Mouse (Mus musculus): Measurements from ENCODE around the gene H2afz.
"Not testable (repeated sequence)": the region's sequence is repeated elsewhere in the genome, so short reads cannot be mapped to it uniquely, and the experiment has no call there.

H2afz gene

DNA sequence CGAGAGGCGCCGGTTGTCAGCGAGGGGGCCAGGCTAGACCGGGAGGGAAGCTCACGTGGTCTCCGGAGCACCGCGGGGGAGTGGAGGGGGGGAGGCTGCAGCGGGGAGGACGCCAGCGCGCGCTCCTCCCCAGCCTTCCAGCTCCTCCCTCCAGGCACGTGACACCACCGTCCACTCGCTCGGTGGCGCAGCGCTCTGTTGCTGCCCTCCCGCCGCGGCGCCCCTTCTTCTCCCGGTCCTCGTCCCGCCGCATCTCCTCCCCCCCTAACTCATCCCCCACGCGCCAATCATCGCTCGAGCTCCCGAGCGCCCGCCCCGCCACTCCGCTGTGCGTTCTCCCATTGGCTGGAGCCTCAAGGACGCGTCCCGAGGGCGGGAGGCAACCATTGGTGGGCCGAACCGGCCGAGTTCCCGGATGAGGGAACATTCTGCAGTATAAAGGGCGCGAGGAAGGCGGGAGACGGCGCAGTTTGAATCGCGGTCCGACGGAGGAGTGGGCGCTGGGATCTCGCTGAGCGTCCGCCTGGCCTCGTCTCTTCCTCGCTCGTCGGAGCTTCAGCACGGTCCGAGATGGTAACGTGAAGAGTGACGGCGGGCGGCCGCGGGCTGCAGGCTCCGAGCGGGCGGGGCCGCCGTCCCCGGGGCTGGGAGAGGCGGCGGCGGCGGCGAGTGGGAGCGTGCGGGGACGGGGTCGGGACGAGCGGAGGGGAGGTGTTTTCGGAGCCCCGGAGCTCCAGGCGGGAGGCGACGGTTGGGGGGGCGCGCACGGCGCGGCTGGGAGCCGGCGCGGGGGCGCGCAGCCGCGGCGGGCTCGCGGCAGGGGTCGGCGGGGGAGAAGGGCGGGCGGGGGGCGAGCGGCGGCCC, at the start of gene H2afz:
TSS of gene H2afz (plus strand) at position 364 of the 864 bp plus-strand sequence.
- peak; percentile 100 for DNase-seq

DNA sequence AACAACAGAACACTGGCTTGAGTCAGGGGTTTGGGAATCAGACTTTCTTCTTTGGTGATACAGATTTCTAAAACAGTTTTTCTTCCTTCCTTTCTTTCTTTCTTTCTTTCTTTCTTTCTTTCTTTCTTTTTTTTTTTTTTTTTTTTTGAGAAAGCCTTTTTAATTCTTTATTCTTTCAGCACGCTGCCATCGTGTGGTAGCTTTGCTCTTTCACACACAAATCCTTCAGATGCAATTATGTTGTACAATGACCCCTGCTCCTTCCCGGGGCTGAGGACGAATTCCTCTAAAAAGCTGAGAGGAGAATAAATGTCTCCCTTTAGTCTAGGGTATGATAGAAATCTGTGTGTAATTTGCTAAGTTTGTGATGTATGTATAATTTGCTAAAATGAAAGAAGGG, 45.6 kb upstream of the H2afz start:
- peak; percentile 36 for DNase-seq

GRCm38 (mm10) chr3:137820688-137821467, 43.4 kb upstream of the H2afz start:
- DNase-seq: no peak

- DNase-seq: no peak
Observed at GRCm38 (mm10) chr3:137823317-137823716, 41.0 kb upstream of the H2afz start.

GRCm38 (mm10) chr3:137827678-137828077, 36.6 kb upstream of the H2afz start:
- DNase-seq: peak; percentile 44

- no peak for DNase-seq
Observed at GRCm38 (mm10) chr3:137831156-137831555, 33.1 kb upstream of the H2afz start.

- no peak for DNase-seq
Observed at GRCm38 (mm10) chr3:137833128-137833527, 31.2 kb upstream of the H2afz start.

DNA sequence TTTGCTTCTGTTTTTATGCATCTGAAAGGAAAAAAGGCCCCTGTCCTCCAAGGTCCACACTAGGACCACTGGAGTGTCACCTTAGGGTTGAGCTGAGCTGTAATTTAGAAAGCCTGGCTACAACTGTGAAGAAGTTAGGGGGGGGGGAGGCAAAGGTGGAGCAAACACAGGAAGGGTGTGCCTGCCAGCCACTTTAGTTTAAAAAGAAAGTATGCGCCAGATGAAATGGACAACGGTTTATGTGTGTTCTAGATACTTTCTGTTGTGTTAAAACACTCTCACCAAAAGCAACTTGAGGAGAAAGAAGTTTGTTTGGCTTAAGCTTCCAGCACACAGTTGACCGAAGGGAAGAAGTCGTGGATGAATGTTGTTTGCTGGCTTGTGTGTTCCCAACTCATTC, 30.6 kb upstream of the H2afz start:
- no peak for DNase-seq

- no peak for DNase-seq
Observed at GRCm38 (mm10) chr3:137836543-137836942, 27.7 kb upstream of the H2afz start.

- no peak for DNase-seq
Observed at GRCm38 (mm10) chr3:137838160-137838559, 26.1 kb upstream of the H2afz start.

- no peak for DNase-seq
Observed at GRCm38 (mm10) chr3:137842944-137843343, 21.3 kb upstream of the H2afz start.

- no peak for DNase-seq
Observed at GRCm38 (mm10) chr3:137844263-137844662, 20.0 kb upstream of the H2afz start.

DNA sequence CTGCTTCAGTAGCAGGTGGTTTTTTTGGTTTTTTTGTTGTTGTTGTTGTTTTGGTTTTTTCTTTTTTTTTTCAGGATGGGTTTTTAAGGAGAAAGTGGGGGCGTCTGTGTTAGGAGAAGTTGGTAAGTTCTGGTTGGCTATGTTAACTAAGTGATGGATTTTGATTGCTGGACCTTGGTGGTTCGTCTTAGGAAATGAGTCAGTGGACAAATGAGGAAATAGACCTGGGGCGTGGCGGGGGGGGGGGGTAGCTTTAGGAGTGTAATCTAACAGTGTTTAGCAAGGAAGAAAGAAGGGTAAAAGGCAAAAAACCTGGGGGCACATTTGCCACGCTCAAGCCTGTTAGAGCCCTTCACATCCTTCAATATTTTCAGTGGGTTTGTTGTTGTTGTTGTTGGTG, 17.7 kb upstream of the H2afz start:
- DNase-seq: no peak

- DNase-seq: no peak
Observed at GRCm38 (mm10) chr3:137848354-137848753, 15.9 kb upstream of the H2afz start.

GRCm38 (mm10) chr3:137849697-137850096, 14.6 kb upstream of the H2afz start:
- DNase-seq: no peak

GRCm38 (mm10) chr3:137851196-137851595, 13.1 kb upstream of the H2afz start:
- no peak for DNase-seq

DNA sequence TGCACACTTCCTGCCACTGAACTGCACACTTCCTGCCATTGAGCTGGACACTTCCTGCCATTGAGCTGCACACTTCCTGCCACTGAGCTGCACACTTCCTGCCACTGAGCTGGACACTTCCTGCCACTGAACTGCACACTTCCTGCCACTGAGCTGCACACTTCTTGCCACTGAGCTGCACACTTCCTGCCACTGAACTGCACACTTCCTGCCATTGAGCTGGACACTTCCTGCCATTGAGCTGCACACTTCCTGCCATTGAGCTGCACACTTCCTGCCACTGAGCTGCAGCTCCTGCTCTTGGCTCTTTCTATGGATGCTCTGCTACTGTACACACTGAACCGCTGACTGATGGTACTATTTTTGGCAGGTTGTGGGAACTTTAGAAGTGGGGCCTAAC, 11.3 kb upstream of the H2afz start:
- DNase-seq: not testable (repeated sequence)

DNA sequence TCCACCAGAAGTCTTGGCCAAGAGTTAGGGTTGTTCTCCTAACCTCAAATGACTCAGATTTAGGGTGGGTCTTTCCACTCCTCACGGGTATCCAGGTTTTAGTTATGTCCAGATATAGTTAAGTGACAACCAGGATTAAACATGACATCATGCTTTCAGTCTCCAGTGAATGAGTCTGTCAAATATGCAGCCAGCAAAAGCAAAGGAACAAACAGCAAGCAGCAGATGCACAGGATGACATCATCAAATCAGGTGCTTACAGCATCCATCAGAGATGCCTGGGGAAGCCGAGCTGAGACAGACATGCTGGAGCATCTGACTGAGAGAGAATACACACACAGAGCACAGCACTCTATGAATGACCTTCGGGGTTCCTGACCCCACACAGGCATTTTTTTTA, 9.0 kb upstream of the H2afz start:
- no peak for DNase-seq

GRCm38 (mm10) chr3:137856061-137856460, 8.2 kb upstream of the H2afz start:
- DNase-seq: no peak

- no peak for DNase-seq
Observed at GRCm38 (mm10) chr3:137860394-137861170, 3.7 kb upstream of the H2afz start.

DNA sequence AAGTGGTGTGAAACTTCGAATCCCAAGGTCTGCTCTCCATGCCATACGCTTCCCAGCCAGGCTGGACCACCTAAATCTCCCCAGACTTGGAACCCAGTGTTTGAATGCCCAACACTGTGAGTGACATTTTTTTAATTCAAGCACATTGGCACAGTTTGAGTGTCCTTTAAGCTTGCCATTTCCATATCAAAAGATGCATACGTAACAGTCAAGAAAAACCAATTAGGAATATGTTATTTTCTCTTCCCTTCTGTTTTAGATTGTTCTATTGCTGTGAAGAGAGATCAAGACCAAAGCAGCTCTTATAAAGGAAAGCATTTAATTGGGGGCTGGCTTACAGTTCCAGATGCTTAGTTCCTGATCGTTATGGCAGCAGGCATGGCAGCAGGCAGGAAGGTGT, 2.9 kb upstream of the H2afz start:
- DNase-seq: no peak

- DNase-seq: no peak
Observed at GRCm38 (mm10) chr3:137862600-137862999, 1.7 kb upstream of the H2afz start.

Data from embryo, embryonic 11 days (tissue).